Mouse (Mus musculus) spleen, embryonic (tissue): ENCODE results near the gene Plpp7.

Experiments
- CTCF ChIA-PET: fragments of 350-600 bp; sonication (Branson Sonifier 250); formaldehyde crosslinking; loops from one replicate; lab custom pipeline; 2022; lab: Charles Lee

Plpp7 gene

GRCm38 (mm10) chr2:32131866-32132566 lies 36.7 kb downstream of the Plpp7 start:
- CTCF ChIA-PET: interaction anchor here (0.6 to 0.7 kb wide), 3 partner anchors 10 to 624 kb away, joined by 3 to 13 read pairs (median 12); no protein-coding TSS in a partner anchor

GRCm38 (mm10) chr2:32132567-32132992 lies 37.3 kb downstream of the Plpp7 start:
- CTCF ChIA-PET: interaction anchor here (0.6 to 0.7 kb wide), 2 partner anchors 10 to 272 kb away, joined by 3 to 13 read pairs; no protein-coding TSS in a partner anchor

GRCm38 (mm10) chr2:32134039-32134438 lies 38.7 kb downstream of the Plpp7 start:
- CTCF ChIA-PET: interaction anchor here (0.6 to 1.2 kb wide), 3 partner anchors 13 to 838 kb away, joined by 3 to 5 read pairs (median 3); no protein-coding TSS in a partner anchor

DNA sequence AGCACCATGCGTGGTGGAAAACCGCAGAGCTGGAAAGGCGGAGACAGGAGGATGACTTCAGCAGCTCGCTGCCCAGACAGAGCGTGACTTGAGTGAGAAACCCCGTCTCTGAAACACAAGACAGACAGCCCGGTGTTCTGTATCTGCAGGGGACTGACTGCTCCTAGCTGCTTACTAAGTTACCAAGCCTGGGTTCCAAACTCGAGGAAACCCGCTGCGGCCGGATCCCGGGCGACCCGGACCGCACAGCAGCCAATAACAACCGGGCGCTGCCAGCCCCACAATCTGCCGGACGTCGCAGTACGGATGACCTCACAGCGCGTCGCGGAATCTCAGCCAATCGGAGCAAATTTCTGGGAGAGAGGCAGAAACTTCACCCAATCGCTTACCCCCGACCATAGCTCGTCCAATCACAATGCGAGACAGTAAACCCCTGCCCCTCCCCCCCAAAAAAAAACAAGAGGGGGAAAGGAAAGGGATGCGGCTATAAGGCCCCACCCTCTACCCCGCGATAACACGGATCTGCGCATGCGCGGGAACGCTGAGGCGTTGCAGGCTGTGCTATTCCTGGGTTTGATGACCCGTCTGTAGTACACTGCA lies 42.4 kb downstream of the Plpp7 start:
- CTCF ChIA-PET: no interaction called here

- CTCF ChIA-PET: no interaction called here
These were observed 44.0 kb downstream of the Plpp7 start for GRCm38 (mm10) chr2:32139377-32139776.

GRCm38 (mm10) chr2:32140498-32140934 lies 45.2 kb downstream of the Plpp7 start:
- CTCF ChIA-PET: no interaction called here

DNA sequence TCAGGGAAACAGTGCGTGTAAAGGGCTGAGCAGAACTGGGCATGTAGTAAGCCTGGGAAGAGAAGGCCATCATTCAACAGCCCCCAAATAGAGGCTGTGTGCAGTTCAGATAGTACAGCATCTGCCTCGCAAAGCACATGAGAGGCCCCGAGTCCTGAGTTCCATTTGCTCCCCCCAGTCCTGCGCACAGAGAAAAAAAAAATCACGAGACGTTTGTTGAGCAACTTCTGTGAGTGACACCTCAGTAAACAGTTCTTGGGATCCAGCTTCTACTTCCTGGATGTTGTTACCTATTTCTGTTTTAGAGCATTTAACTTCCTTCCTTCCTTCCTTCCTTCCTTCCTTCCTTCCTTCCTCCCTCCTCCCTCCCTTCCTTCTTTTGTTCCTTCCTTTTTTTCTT lies 46.3 kb downstream of the Plpp7 start:
- CTCF ChIA-PET: interaction anchor here (0.5 kb wide), 1 partner anchor 30 kb away, joined by 11 read pairs; no protein-coding TSS in a partner anchor

DNA sequence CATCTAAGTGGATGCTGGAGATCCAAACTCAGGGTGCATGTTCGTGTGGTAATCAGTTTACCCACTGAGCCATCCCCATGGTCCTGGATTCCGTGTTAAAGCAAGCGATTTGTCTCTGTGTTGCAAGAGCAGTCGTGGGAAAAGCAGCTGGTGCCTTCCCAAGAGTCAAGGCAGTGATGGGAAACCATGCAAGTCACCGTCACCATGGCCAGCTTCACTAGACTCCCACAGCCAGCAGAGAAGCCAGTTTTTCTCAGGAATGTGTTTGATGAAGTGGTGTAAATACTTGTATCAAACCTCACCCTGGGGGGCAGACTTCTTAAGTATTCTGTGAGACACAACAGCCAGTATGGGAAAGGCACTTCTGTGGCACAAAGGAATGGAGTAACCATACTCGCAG lies 47.0 kb downstream of the Plpp7 start:
- CTCF ChIA-PET: interaction anchor here (0.7 kb wide), 1 partner anchor 10 kb away, joined by 3 read pairs; no protein-coding TSS in a partner anchor

GRCm38 (mm10) chr2:32144633-32145032 lies 49.3 kb downstream of the Plpp7 start:
- CTCF ChIA-PET: no interaction called here

GRCm38 (mm10) chr2:32146617-32147162 lies 51.4 kb downstream of the Plpp7 start:
- CTCF ChIA-PET: no interaction called here

GRCm38 (mm10) chr2:32150135-32150534 lies 54.8 kb downstream of the Plpp7 start:
- CTCF ChIA-PET: no interaction called here

GRCm38 (mm10) chr2:32150562-32150923 lies 55.2 kb downstream of the Plpp7 start:
- CTCF ChIA-PET: no interaction called here

DNA sequence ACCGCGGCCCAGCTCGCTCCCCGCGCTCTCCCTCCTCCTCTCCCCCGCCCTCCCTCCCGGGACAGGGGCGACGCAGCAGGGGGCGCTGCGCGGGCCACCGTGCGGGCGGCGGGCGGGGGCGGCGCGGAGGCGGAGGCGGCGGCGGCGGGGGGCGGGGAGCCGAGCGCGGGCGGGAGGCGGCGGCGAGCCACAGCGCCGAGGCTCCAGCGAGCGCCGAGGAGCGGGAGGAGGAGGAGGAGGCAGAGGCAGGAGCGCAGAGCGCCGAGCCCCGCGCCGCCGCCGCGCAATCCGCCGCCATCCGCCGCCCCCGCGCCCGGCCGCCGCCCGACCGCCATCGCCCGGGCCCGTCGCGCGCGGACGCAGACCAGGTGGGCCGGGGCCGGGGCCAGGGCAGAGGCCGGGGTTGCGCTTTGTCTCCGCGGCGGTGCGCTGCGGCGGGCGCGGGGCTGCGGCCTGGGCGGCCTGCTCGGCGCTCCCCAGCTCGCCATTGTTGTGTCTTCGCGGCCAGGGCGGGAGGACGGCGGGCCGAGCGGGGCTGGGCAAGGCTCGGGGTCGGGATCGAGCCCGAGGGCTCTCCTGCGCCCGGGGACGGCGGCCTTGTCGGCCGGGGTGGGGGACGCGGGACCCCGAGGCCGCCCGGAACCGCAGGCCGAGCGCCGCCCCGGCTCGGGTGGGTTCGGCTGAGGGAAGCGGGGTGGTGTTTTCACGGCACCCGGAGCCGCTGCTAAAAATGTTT lies 55.8 kb downstream of the Plpp7 start, which contains the start of gene Prrc2b:
Gene Prrc2b (plus strand): TSS at position 159 of the 736 bp plus-strand sequence.
- CTCF ChIA-PET: interaction anchor here (1.5 kb wide), 1 partner anchor 16 kb away, joined by 5 read pairs; no protein-coding TSS in a partner anchor

DNA sequence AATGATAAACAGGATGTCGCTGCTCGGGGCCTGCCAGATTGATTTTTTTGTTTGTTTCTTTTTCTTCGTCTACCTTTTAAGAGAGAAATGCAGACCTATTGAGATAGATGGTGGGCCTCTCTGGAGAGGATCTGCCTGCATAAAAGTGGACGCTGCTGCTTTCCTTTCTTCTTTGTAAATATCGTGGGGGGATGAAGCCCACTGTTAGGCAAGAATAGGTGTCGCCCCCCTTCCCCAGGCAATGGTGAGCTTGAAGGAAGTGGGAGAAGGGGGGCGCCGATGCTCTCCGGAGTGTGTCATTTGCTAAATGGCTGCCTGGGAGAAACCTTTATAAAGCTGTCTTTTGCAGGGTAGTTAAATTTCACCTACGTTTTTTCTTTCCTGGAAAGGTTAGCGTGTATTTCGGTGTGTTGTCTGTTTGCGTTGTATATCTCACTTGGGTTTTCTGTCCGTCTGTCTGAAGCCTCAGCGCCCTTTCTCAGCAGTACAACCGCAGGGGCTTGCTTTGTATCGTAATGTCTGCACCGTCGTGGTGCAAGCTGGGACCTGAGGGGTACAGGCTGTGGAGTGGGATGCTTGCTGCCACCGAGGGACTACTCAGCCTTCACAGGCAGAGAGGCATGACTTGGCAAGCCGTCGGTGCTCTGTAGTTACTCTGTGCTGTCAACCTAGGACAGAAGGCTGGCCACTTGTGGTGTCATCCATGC lies 56.5 kb downstream of the Plpp7 start:
- CTCF ChIA-PET: interaction anchor here (1.5 kb wide), 1 partner anchor 17 kb away, joined by 5 read pairs; no protein-coding TSS in a partner anchor

- CTCF ChIA-PET: interaction anchor here (1.5 kb wide), 1 partner anchor 18 kb away, joined by 5 read pairs; no protein-coding TSS in a partner anchor
These were observed 57.2 kb downstream of the Plpp7 start for GRCm38 (mm10) chr2:32152367-32153034.

DNA sequence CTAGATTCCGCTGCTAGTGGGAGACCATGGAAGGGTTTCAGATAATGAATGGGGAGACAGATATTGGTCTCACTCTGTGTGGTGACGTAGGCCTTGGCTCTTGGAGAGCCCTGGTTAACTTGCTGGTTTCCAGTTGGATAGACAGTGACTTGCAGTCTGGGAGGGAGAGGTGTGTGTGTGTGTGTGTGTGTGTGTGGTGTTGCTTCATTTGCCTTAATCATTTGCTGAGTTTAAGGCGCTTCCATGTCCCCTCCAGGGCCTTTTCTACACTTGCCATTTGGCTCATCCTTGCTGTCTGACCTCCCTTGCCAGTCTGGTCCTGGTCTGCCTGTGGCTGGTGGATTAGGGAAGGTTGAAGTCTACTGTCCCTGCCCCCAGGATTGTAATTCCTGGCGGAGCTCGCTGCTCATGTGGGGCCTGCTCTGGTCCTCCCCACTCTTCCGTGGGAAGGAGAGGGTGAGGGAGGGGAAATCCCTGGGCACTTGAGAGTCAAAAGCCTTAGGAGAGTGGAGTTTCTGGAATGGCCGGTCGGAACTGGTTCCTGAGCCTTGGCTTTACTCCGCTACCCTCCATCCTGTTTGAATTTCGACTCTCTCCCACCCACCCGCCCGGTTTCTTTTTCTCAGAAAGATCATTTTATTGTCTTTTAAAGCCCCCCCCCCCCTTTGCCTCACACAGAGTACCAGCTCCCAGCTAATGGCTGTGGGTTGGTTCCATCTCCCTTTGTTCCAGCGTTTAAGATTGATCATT lies 57.9 kb downstream of the Plpp7 start:
- CTCF ChIA-PET: no interaction called here

GRCm38 (mm10) chr2:32153791-32154119 lies 58.4 kb downstream of the Plpp7 start:
- CTCF ChIA-PET: no interaction called here

DNA sequence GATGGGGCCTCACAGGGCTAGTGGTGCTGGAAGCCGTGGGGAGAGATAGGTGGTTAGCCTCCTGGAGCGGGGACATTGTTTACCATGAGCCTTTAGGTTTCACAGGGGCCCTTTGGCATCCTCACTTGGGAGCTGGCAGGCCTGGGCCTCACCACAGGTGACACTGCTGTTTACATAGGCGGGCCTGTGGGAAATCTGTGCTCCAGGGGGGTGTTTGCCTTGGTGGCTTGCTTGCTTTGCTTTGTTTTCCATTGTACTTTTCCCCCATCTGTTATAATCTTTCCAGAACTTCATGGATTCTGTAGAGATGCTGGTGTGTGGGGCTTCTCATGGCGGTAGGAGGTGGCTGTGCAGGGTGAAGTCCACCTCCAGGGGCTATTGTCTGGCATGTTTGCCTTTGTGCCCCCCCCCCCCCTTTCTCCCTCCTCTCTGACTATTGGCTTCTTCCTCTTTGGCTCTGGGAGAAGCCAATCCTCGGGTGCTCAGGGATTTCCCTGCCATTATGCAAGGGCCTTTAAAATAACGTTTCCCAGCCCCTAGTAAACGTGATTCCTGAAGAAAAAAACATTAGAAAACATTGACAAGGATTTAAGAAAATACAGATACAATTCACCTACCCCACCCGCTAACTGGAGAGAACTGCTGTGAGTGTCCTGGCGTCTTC lies 59.1 kb downstream of the Plpp7 start:
- CTCF ChIA-PET: no interaction called here

GRCm38 (mm10) chr2:32154998-32155541 lies 59.7 kb downstream of the Plpp7 start:
- CTCF ChIA-PET: no interaction called here
